Mouse (Mus musculus) frontal cortex, postnatal 10 days (tissue): ENCODE measurements around the gene Pdcd10.

Source experiments
- DNase-seq, 2 experiments: peaks; one replicate each; pipeline ENCODE4 v3.0.0; 2022; ENCODE audit warnings: low spot score in 2 of 2, mixed read lengths in 1 of 2

The Pdcd10 gene

DNA sequence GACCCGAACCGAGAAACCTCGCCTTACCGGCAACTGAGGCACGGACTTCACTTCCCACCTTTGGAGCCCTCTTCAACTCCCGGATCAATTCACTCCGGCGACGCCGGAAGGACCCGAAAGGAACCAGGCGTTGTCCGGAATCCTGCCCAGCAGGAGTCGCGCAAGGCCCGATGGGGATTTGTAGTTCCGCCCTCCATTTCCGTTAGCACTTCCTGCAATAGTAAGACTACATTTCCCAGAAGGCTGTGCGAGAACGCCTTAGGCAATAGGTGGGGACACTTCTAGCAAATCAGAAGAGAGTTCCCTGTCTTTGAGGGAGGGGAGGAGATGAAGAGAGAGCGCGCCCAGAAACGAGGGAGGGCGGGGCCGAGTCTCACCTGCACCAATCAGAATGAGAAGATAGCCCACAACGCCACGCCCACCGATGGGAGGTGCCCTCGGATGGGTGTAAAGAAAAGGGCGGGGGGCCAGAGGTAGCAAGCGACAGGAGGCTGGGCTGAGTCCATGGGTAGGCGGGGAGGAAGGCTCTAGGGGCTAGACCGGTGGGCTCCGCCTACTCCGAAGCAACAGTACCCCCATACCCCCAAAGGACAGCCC, at the start of gene Pdcd10:
Pdcd10 (minus strand) TSS at position 162 of the 597 bp plus-strand sequence.
- peak; percentile 99 to 100 for DNase-seq

DNA sequence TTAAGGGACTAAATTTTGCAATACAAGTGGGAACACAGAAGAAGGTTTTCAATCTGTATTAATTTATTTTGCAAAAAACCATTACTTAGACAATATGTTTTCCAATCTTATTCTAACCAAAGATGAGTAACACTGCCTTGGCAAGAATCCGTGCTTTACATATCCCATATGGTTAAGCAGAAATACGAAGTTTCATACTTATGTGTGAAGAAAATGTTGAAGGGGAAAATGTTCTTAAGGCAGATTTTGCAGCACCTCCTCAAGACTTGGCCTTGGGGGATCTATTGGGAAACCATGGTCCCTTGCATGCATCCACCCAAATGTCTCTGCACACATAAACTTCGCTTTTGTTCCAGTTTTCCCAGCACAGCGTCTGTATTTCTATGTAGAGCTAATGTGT, 28.2 kb upstream of the Pdcd10 start:
- no peak for DNase-seq

DNA sequence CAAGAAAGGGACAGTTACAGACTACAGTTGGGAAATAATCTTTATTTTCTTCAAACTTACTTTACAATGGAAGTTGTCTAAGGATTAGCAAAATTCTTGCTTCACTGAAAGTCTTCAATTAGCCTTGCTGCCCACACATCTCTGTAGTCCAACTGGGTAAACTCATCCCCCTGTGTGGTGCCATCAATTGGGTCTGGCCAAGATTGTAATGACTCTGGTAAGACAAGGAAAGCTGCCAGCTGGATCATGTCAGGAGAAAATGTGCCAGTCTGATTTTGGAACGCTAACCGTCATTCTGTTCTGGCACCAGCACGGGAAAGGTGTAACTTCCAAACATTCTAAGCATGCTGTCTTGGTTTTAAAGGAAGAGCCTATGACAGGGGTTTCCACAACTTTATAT, 26.6 kb upstream of the Pdcd10 start:
- DNase-seq: no peak

DNA sequence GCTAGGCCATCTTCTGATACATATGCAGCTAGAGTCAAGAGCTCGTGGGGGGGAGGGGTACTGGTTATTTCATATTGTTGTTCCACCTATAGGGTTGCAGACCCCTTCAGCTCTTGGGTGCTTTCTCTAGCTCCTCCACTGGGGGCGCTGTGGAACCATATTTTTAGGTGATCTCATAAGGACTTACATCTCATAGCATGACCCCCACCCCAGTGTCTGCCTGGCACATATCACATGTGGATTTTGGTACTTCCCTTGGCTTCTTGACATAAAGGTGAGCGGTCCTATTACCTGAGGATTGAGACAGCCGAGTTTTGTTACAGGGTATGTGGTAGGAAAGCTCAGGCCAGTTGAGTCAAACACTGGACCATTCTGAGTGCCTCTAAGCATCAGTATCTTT, 22.7 kb upstream of the Pdcd10 start:
- DNase-seq: no peak

DNA sequence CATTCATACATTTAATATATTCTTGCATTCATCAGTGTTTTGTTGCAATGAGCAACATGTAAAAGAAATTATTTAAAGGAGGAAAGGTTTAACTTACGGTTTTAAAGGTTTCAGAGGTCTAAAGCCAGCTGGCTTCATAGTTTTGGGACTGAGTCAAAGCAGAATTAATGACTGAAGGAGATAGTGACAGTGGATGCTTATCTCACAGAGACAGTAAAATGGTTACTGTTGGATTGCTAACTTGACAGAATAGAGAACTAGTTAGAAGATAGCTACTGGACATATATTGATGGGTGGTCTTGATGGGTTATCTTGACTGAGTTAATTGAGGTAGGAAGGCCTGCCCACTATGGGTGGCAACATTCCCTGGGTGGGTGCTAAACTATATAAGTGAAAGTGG, 18.9 kb upstream of the Pdcd10 start:
- DNase-seq: no peak

DNA sequence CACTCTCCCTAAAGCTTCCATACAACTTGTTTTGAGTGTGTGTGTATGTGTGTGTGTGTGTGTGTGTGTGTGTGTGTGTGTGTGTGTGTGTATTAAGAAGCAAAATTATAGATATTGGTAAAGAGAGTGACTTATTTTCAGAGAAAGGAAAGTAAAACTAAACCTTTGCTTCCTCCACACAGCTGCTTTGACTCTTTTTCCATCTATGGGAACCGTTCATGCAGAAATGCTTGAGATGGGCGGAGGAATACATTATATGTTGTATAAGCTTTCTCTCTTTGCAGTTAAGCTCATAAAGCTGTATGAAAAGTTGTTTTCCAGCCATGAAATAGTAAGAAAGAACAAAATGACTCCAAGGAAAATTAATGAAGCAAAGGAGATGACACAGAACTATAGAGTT, 17.4 kb upstream of the Pdcd10 start:
- DNase-seq: no peak

DNA sequence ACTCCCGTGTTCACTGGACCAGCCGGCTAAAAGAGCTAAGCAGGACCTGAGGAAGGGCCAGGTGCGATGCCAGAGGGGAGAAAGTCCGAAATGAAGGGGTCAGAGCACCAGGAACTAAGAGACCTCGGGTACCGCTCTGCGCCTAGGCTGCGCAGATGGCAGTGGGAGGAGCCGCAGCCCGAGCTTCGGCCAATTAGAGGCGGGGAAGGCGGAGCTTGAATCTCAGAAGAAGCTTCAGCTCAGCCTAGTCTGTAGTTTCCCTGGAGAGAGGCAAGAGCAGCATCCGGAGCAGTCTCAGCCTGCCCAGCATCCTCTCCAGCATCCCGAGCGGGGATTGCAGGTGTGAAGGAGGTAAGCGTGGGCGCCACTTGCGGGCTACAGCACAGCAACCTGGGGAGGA, 636 bp upstream of the Pdcd10 start, which contains the start of gene Serpini1:
Serpini1 (plus strand) TSS at position 256 of the 400 bp plus-strand sequence.
- peak; percentile 88 to 90 for DNase-seq

DNA sequence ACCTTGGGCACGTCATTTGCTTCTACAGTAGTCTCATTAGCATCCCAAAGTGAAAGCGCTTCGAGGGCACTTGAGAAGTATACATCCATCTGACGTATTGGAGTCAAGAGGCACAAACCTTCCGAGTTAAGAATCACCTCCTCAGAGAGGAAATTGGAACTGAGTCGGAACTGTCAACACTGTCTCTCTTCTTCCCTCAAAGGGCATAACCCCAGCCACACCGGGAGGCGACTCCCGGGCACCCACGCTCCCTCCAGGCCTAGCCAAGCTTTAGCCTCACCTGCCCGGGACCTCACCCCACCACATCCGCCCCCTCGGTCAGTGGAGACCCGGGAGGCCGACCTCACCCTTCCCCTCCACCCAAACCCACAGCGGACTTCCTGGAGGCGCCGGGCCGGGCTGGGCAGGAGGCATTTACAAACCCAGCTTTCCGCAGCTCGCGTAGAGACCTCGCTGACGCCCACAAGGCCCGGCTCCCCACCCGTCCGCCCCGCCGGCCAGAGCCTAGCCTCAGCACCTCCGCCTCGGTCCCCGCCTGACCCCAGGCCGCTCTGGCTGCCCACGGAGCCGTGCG, 448 bp downstream of the Pdcd10 start:
- peak in 1 of 2 experiments; percentile 57 for DNase-seq

DNA sequence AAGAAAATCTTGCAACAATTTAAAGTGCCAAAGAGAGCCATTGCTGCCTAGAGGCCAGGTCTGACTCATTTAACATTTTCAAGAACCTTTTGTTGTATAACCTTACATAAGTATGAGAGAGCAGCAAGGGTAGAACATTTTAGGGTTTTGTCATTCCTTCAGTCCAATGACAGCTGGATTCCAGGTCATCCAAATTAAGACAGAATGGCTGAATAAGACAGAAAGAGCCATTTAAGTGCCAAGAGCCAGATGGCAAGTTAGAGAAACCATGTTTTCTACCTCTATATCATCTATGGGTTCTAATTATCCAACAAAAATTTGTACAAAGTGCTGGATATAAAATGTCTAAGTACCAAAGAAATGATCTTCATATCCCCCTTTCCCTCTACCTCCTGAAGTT, 5.4 kb downstream of the Pdcd10 start:
- DNase-seq: no peak

DNA sequence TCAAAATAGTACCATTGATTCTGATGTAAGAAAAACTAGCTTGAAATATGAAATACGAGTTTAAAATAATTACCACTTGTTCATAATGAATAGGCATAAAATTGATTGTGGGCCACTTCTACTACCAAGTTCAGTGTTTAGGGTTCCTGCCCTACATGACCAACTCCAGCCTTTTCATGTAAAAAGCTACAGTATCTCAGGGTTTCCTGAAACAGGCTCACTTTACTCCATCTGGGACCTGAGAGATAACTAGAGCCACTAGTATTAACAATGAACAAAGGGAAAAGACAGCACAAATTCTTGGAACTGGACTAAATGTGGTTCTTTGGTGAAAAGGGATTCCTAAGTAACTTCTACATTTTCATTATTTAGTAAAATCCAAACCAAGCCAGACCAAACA, 12.4 kb downstream of the Pdcd10 start:
- DNase-seq: no peak

DNA sequence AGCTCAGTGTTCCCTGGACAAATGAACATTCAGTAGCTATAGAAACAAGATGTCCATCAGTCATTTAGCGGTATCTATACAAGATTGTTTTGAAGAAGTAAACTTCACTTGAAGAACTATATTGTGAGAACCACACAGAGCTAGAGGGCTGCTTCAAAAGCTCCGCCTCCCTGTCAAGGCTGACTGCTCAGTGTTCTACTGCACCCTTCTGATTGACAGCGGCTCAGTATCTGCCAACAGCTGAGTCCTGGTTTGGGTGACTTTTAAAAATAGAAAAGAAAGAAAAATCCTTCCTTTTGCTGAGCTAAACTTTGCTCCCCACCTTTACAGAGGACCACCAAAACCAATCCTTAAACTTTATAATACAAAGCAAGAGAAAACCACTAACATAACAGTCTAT, 13.8 kb downstream of the Pdcd10 start:
- no peak for DNase-seq

DNA sequence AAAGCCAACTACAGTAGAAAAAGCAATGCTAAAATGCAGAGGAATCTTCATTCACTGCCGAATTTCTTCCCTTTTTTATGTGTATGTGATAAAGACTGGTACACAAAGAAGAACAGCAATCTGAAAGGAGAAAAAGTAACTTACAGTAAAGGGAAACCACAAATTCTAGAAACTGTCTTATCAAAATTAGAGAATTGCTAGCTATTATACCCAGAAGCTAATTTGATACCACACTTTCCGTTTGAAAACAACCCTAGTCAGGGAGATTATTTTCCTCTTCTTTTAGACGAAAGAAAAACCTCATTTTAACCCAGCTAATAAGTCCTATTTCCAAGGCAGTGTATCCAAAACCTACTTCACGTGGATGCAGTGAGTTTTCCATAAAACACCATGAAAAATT, 15.4 kb downstream of the Pdcd10 start:
- no peak for DNase-seq

DNA sequence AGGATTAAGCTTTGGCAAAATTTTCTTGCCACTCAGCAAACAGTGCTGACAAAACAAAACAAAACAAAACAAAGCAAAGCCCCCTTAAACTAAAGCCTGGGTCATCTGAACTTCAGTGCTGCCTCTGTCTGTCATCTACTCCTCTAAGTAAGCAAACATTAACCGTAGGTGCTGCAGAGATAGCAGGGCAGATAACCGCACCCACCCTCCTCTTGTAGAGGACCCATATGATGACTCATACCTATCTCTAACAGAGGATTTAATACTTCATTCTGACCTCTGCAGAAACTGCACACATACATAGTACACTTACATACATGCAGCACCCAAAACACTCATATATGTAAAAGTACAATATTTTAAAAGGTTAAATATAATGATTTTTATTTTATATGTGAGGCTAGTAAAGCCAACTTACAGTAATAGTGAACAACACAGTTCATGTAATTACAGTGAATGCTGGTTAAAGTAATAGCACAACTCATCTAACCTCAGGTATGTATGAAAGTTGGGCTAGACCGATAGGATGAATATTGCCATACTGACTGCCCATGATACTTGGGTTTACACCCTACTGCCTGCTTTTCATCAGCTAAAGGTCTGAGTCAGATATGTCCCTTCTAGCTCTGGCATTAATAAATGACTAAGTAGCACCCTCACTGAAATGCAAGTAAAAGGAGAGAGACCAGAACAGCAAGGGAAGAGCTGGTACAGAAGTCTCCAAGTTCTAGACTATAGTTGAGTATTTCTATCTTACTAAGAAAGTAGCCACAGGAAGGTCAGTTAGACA, 22.4 kb downstream of the Pdcd10 start:
- DNase-seq: no peak

DNA sequence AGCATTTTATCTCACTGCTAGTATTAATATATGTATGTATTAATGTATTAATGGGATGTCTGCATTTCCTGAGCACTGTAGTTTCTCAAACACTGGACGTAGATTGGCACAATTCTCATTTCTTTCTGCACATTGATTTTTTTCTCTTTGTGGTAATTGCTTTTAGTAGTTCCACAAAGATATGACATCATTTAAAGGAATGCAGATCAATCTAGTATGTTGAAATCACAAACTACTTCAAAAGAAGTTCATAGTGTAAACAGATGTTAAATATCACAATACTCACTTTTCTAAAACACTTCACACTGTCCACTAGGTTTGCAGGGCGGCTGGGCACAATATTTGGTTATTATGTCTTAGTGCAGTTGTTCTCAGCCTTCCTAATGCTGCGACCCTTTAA, 25.6 kb downstream of the Pdcd10 start:
- DNase-seq: no peak

DNA sequence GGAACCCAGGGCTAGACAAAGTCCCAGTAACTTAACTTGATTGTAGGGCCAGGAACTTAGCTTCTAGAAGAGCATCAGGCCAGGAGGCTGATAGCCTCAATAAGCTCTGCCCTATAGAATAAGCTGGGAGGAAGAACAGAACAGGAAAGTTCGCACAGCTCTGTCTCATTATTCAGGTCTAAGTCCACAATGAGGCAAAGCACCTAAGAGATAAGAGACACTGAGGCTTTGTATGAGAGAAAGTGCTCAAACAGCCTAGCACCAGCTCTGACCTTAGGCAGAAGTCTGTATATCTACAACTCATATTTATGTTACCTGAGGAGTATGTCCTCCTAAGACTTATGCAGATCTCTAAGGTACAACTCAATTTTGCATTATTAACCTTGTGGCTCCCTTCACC, 34.1 kb downstream of the Pdcd10 start:
- DNase-seq: no peak

DNA sequence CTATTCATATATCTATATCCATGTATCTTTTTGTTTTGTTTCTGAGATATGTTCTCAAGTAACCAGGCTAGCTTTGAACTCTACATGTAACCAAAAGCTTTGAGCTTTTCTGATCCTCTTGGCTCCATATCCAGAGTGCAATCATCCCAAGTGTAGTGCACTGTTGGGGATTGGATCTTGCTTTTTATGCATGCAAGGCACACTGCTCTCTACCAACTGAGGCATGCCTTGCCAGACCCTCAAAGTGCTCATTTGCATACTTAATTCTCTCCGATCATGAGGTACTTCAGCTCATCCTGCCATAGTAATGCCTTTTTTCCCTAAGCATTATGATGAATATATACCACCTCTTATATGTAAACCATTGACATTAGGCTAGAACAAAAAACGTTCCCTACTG, 35.3 kb downstream of the Pdcd10 start:
- no peak for DNase-seq

DNA sequence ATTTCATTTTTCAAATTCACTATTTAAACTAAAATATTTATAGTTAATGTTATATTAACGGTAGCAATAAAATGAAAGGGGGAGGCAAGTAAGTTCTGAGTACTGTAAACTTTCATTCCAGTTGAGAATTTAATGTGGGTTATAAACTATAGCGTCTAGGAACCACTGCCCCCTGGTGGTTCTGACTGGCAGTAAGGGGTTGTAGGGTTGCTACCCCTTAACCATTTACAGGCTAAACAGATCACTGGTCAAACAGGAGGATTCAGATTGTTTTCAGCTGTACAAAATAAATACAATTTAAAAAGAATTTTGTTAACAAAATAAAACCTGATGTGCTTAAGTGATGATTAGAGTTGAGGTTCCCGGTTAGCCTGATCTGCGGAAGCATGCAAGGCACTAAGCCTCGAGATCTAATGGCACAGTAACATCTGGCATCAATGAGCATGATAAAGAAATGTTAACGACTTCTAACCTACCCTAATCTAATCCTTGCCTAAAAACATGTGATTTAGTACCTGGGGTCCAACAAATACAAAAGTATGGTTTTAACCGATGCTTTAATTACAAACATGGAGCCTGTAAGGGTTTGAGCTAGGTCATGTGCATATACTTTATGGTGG, 38.9 kb downstream of the Pdcd10 start:
- DNase-seq: peak in 1 of 2 experiments; percentile 25

DNA sequence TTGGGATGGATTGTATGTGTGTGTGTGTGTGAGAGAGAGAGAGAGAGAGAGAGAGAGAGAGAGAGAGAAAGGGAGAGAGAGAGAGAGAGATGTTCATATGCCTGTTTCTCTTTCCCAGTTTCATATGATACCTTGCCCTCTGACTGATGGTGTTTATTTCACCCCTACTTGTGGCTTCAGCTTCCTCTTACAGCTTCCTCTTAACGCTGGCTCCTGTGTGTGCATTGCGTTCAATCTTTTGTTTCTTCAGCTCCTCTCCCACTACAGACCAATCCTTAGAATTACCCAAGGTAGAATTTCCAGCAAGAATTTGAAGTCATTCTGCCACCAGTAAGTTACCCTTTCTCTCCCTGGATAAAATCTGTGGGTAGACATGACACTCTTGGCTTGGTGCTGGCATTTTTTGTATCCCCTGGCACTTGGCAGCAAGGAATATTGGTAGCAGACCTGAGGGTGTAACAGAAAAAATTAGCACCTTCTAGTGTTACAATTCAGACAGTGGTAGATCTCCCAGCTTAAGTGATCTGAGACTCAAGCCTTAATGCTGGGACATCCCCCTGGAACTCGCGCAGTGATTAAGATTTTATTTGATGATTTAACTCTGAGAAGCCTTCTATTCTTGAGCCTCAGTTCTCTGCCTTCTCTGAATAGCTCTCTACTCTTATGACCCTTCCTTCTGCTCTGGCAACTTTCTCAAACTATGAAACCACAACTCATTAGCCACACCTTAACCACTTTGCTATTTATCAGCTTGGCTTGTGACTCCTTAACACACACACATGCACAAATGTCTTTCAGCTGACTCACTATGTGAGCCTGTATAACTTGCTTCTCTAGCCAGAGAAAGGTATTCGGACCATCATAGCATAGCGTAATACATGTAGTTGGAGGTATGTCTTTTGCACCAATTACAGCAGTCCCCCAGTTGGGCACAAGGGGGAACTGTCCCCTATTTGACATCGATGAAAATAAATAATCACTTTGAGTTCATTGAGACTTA, 57.4 kb downstream of the Pdcd10 start:
- no peak for DNase-seq

DNA sequence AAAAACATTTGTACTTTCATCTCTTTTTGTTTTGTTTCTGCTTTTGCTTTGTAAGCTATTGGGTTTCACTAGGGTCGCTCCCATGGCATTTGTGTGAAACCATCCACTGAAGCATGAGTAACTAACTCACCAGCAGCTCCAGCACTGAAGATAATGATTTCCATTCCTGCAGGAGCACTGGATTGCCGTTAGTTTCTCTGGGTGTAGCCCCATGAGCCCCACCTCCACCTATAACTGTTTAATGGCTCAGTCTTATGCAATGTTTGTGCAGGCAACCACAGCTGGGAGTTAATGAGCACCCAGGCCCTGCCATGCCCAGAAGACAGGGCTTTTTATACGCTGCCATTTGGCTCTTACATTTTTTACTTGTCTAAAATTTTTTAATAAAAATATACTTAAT, 63.7 kb downstream of the Pdcd10 start:
- DNase-seq: no peak

DNA sequence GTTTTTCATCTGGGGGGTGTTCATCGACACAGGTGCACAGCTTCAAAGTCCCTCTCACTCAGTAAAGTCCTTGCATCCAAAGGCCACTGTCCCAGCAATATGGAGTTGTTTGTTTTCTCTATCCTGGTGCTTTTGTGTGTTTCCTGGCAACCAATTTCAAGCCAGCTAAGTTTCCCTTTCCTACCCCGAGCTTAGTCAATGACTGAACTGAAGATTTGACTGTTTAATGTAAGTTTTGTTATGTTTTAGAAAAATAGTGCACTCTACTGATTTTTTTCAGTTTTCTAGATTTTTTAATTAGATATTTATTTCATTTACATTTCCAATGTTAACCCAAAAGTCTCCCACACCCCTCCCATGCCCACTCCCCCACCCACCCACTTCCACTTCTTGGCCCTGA, 74.6 kb downstream of the Pdcd10 start, which contains the start of gene Wdr49:
Wdr49 (minus strand) TSS at position 101 of the 400 bp plus-strand sequence.
- DNase-seq: no peak

DNA sequence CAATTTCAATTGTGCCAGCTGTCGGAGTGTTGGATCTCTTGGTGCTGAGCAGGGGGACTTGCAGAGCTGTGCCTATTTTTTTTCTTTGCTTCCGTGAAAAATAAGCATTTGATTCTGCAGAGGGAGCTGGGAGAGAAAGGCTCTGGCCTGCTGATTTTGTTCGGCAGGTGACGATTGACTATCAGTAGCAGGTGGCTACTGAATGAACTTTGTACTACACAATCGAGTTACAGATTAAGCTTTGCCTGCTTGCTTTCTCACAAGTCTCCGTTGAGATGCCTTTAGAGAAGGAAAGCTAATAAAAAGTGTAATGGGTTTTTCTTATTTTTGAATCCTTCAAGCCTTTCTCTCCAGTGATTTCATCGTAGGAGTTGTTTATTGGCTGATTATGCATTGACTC, 81.5 kb downstream of the Pdcd10 start:
- DNase-seq: no peak
